Mouse (Mus musculus) cerebellum, adult 9-10 months (tissue): Measurements from ENCODE around the gene Vmn1r21.
A peak's percentile ranks its signal among the peaks of the same experiment; 100 is the strongest.
"Not testable (repeated sequence)": the region's sequence is repeated elsewhere in the genome, so short reads cannot be mapped to it uniquely, and the experiment has no call there.

Experiments
- DNase-seq: peaks from one replicate; pipeline ENCODE4 v3.0.0; 2022

Vmn1r21 gene

DNA sequence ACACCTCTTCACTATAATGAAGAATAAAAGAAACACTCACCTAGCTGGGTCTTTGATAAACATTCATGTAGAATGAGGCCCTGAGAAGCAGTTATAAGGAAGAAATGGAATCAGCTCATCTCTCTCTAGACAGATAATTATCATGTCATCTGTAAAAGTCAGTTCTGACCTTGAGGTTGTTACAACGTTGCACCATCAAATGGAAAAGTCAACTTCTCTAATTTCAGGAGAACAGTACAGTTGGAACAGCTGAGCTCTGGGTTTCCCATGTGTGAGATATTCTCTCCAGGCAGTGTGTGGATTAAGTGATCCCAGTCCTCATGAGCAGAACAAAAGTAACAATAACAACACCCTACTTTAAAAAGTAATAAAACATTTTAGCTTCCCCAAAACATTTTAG lies at the start of gene Vmn1r21:
Gene Vmn1r21 (minus strand): TSS at position 58 of the 400 bp plus-strand sequence.
- no peak for DNase-seq

GRCm38 (mm10) chr6:57859043-57860042 lies 9.2 kb upstream of the Vmn1r21 start:
- DNase-seq, result peak; percentile 27

DNA sequence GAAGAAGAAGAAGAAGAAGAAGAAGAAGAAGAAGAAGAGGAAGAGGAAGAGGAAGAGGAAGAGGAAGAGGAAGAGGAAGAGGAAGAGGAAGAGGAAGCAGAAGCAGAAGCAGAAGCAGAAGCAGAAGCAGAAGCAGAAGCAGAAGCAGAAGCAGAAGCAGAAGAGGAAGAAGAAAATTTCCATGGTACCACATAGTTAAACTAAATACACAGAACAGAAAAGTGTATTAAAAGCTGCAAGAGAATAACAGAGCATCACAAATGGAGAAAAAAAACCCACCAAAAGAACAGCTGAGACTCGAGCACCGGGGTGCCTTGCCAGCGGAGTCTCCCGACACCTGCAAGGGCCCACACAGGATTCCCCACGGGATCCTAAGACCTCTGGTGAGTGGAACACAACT lies 1.0 kb upstream of the Vmn1r21 start:
- not testable (repeated sequence) for DNase-seq

- no peak for DNase-seq
Measured at GRCm38 (mm10) chr6:57839693-57840408, 10.3 kb downstream of the Vmn1r21 start.

DNA sequence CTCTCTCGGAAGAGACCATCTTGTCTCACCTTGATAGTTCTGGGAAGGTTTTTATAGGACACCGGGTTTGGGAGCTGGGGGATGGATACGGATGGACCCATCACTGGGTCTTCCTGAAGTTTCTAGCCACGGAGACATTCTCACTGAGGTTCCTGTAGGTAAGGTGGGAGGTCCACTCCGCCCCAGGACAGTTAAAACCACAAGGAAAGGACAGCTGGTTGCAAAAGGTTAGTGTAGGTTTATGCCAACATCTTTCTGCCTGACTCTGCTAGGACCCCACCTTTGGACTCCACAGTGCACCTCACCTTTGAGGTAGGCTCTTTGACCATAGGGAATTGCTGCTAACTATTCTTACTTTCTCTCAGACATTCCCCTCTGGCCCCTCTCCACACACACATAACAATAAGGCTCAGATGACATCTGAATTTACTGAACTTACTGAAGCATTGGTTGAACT lies 24.9 kb downstream of the Vmn1r21 start:
- DNase-seq, result no peak

- DNase-seq, result peak; percentile 74
Measured at GRCm38 (mm10) chr6:57824422-57825258, 25.5 kb downstream of the Vmn1r21 start, which contains the start of gene Vopp1. Gene Vopp1, minus strand, starts transcription at chr6:57825159.

- DNase-seq, result no peak
Measured at GRCm38 (mm10) chr6:57823461-57823860, 26.7 kb downstream of the Vmn1r21 start.

DNA sequence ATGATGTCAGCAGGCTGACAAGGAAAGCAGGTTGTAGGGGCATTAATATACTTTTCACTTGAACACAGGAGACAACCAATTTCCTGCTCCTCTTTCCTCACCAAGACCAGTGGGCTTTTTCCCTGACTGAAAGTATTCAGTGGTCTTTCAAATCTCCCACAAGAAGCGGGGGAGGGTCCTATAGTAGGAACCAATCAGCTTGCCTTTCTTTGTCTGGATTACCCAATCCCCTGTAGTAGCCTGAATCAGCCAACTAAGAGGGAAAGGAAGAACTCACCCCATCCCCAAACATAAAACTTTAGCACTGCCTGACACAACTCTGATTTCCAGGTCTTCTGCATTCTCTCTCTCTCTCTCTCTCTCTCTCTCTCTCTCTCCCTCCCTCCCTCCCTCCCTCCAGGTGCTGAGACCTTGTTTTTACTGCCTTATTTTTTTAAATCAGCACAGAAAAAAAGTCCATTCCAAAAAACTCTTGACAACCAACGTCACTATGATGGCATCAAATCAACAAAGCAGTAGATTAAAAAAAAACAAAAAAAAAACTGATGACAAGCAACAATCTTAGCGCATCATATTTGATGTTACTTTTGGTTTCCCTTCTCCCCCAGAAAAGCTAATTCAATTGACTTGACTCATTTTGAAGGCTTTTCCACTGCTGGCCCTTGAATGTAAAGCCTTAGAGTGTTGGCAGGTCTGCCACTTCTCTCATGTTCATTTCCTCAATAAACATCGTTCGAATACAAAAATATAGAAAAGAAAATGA lies 27.3 kb downstream of the Vmn1r21 start:
- DNase-seq, result no peak

DNA sequence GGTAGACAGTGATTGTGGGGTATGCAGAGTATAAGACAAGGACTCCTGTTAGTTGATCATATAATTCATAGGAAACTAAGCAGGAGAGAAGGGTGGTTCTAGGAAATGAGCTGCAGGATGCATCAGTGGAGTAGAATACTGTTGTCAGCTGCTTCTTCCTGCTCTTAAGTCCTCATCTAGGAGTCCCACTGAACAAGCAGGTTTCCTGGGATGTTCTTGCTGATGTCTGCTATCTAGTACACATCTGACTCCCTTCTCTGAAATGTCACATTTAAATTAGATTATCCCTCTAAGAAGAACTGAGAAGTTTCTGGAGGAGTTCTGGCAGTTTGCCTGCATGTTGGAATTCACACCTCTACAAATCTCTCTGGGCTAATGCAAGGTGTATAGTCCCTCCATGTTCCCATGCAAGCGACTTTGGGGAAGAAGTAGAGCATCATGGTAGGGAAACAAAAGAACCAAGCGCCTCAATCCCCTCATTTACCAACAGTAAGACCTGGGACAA lies 35.7 kb downstream of the Vmn1r21 start:
- DNase-seq, result no peak

DNA sequence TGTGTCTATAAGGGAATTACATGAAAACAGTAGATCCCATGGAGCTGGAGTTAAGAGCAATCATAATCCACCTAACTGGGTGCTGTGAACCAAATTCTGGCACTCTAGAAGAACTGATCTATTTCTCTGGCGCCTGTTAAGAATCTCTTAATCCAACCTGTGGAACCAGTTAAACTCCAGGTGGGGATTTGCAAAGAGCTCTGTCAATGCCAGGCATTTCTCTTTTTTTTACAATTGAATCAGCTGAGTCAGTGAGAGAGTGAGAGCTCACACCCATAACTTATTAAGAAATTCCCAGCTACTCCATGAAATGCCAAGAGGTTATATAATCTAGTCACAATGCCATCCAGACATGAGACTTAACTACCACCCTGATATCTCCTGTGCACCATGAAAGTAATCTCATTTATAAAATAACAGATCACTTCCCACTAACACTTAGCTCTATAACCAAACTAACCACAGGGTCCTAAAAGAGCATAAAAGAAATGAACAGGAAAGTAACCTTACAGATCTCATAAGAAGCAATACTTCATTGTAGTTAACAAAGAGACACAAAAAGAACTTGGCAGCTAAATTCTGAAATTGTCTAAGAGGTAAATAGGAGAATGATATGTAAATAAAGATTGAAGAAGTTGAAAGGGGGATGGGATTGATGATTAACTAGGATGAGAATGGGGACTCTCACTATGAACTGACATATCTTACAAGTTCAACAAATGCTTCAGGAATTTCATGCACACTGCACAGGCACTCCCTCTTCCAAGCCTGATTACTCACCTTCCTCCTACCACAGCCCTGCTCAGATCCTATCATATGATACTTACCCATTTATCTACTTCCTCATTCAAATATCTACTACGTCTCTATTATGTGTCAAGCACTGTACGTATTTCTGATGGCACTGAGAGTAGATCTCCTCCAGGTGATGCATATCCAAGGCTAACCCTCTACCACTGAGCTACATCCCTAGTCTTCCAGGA lies 38.1 kb downstream of the Vmn1r21 start:
- no peak for DNase-seq

- DNase-seq, result no peak
Measured at GRCm38 (mm10) chr6:57805218-57806069, 44.7 kb downstream of the Vmn1r21 start.

DNA sequence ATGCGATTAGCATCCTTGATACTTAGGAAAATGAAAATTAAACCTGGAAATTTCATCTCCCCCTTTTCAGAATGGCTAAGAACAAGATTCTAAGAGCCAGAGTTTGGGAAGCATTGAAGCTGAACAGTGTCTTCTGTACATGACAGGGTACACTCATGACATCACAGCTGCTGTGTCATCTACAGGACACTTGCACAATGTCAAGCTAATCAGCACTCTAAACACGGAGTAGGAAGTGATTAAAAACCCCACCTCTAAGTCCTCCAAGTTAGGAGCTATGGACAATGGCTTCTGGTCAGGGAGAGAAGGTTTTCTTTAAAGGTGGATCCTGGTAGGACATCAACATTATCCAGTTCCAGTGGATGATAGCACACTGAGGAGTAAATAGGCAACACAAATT lies 47.0 kb downstream of the Vmn1r21 start:
- DNase-seq, result no peak

- DNase-seq, result no peak
Measured at GRCm38 (mm10) chr6:57798986-57799385, 51.2 kb downstream of the Vmn1r21 start.

- no peak for DNase-seq
Measured at GRCm38 (mm10) chr6:57796853-57797423, 53.2 kb downstream of the Vmn1r21 start.

DNA sequence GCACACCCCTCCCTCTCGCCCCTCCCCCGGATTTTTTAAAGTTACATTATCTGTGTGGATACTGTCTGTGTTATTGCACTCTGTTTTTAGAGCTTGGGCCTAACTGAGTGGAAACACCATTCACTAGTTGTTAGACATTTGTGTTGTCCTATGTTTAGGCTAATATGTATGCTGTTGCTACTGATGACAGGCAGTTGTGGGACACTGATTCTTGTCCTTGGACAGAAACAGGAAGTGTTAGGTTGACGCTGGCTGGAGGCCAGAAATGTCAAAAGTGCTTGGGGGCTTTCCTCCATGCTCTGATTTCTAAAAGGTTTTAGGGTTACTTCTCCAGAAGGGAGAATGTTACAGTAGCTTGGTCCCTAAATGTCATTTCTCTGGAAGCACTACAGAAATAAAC lies 54.3 kb downstream of the Vmn1r21 start:
- DNase-seq, result no peak
